In the genomic region with DNA sequence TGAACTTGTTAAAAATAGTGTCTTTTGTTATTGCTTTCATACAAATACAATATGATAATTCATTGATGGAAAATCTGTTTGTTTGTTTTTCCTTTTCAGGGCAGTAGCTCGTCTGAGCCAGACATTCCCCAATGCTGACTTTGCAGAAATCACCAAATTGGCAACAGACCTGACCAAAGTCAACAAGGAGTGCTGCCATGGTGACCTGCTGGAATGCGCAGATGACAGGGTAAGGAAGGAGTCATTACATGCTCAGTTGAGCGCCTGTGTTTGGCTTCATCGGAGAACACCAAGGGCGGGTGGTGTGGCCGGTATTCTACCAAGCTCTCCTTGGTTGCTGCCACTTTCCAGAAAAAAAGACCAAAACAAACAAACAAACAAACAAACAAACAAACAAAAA, we compare ENCODE assay signal across 13 mouse cellular contexts. TPM values are rescaled to one million over a fixed set of nuclear protein-coding genes. Genes with fewer than 3 reads are reported as not detected.
DNase-seq lines count a peak whose midpoint lies in the region; ATAC-seq and TF ChIP-seq lines count a peak whose summit lies in the region.
"Had no signal": no experiment of that assay in that cellular context is flagged by ENCODE, and none has a peak within 500 bp of the region (broad histone marks: within the 10 kb centered on the region; RNA-seq: fewer than 3 reads in every experiment).

No protein-coding gene starts in this region.

- H3K4me1 ChIP-seq in forebrain, embryonic 10.5 days: peaks cover 17% of the 10 kb centered on the region
- H3K4me1 ChIP-seq in forebrain, embryonic 16.5 days (replicated peaks; ENCODE audit: control insufficient read depth, insufficient read depth, low read length): no peaks in the 10 kb centered on the region
- H3K4me1 ChIP-seq in ES-E14 (ENCODE audit: control insufficient read depth in 2 of 2, insufficient read depth in 2 of 2, low read length in 2 of 2, poor library complexity in 1 of 2): no peaks in the 10 kb centered on the region
- no peaks in the 10 kb centered on the region for H3K4me1 ChIP-seq in embryonic facial prominence, embryonic 14.5 days (ENCODE audit: control insufficient read depth, insufficient read depth, low read length)
- H3K4me1 ChIP-seq in limb, embryonic 10.5 days: 0 out of 2 replicates have a peak, but pooled peaks cover 12% of the 10 kb centered on the region
- no peaks in the 10 kb centered on the region for H3K4me1 ChIP-seq in forebrain, embryonic 15.5 days
- H3K4me1 ChIP-seq: embryonic facial prominence, embryonic 12.5 days had no signal

- H3K9ac ChIP-seq in forebrain, embryonic 16.5 days (replicated peaks; ENCODE audit: low read depth, low read length): no peak overlapping the region
- H3K9ac ChIP-seq in ES-E14 (ENCODE audit: insufficient read depth, low read depth, low read length, poor library complexity, severe bottlenecking): no peak overlapping the region
- H3K9ac ChIP-seq in embryonic facial prominence, embryonic 14.5 days (ENCODE audit: low read depth, low read length): no peak overlapping the region
- H3K9ac ChIP-seq in forebrain, embryonic 15.5 days (replicated peaks): no peak overlapping the region
- H3K9ac ChIP-seq: embryonic facial prominence, embryonic 12.5 days had no signal

- H3K36me3 ChIP-seq in forebrain, embryonic 10.5 days (replicated peaks): no peaks in the 10 kb centered on the region
- H3K36me3 ChIP-seq in forebrain, embryonic 16.5 days (ENCODE audit: control insufficient read depth, insufficient read depth): no peaks in the 10 kb centered on the region
- no peaks in the 10 kb centered on the region for H3K36me3 ChIP-seq in ES-E14 (ENCODE audit: control insufficient read depth, insufficient read depth, low read length, poor library complexity, severe bottlenecking)
- H3K36me3 ChIP-seq in embryonic facial prominence, embryonic 14.5 days (ENCODE audit: control insufficient read depth, insufficient read depth, low read length): no peaks in the 10 kb centered on the region
- no peaks in the 10 kb centered on the region for H3K36me3 ChIP-seq in limb, embryonic 10.5 days
- H3K36me3 ChIP-seq in forebrain, embryonic 15.5 days: no peaks in the 10 kb centered on the region
- H3K36me3 ChIP-seq: embryonic facial prominence, embryonic 12.5 days had no signal

- no peak for ATAC-seq in forebrain, embryonic 16.5 days
- ATAC-seq in embryonic facial prominence, embryonic 14.5 days (ENCODE audit: low read depth): no peak
- ATAC-seq in forebrain, embryonic 15.5 days (replicated peaks): no peak
- ATAC-seq: CD4-positive, CD25-positive, alpha-beta regulatory T cell, adult 4 months had no signal

- intact Hi-C loops in heart, postnatal 36 days (cut with DNase I): no loop called here

- H3K4me3 ChIP-seq in forebrain, embryonic 10.5 days: no peak overlapping the region
- no peak overlapping the region for H3K4me3 ChIP-seq in forebrain, embryonic 16.5 days (replicated peaks; ENCODE audit: low read length)
- H3K4me3 ChIP-seq in ES-E14 (ENCODE audit: insufficient read depth in 1 of 2, low read depth in 1 of 2, low read length in 2 of 2, poor library complexity in 1 of 2, severe bottlenecking in 1 of 2): no peak overlapping the region
- no peak overlapping the region for H3K4me3 ChIP-seq in embryonic facial prominence, embryonic 14.5 days (ENCODE audit: low read depth, low read length)
- no peak overlapping the region for H3K4me3 ChIP-seq in limb, embryonic 10.5 days
- H3K4me3 ChIP-seq in forebrain, embryonic 15.5 days: no peak overlapping the region
- H3K4me3 ChIP-seq: embryonic facial prominence, embryonic 12.5 days; heart, adult 2 months; layer of hippocampus, adult 2 months had no signal

- in situ Hi-C loops in ES-E14 (cut with MboI; ENCODE audit: low sequenced_read_pairs in 2 of 2, unreplicated experiment in 2 of 2): no loop called here

- H3K9me3 ChIP-seq in forebrain, embryonic 10.5 days: no peaks in the 10 kb centered on the region
- H3K9me3 ChIP-seq in forebrain, embryonic 16.5 days (ENCODE audit: control insufficient read depth, low read length): no peaks in the 10 kb centered on the region
- no peaks in the 10 kb centered on the region for H3K9me3 ChIP-seq in ES-E14 (ENCODE audit: control insufficient read depth, insufficient read depth, low read depth, low read length)
- H3K9me3 ChIP-seq in embryonic facial prominence, embryonic 14.5 days (ENCODE audit: control insufficient read depth, low read length): no peaks in the 10 kb centered on the region
- H3K9me3 ChIP-seq in limb, embryonic 10.5 days (replicated peaks): no peaks in the 10 kb centered on the region
- no peaks in the 10 kb centered on the region for H3K9me3 ChIP-seq in forebrain, embryonic 15.5 days
- H3K9me3 ChIP-seq: embryonic facial prominence, embryonic 12.5 days had no signal

- DNase-seq in forebrain, embryonic 10.5 days (ENCODE audit: extremely low spot score, low spot score): peak; percentile 63
- DNase-seq in ES-E14 (ENCODE audit: low read depth, low spot score): no peak
- peak; percentile 24 for DNase-seq in embryonic facial prominence, embryonic 14.5 days (ENCODE audit: low spot score)
- DNase-seq in limb, embryonic 10.5 days (ENCODE audit: low spot score): peak; percentile 54
- no peak for DNase-seq in testis, postnatal 14 days (ENCODE audit: low spot score)
- no peak for DNase-seq in heart, postnatal 36 days
- DNase-seq: heart, adult 2 months had no signal

- WGBS in forebrain, embryonic 10.5 days: 39% methylated on average over 6 of the region's 6 CpGs
- 41% methylated on average over 6 of the region's 6 CpGs for WGBS in forebrain, embryonic 16.5 days
- WGBS in embryonic facial prominence, embryonic 14.5 days: 19% methylated on average over 6 of the region's 6 CpGs
- 60% methylated on average over 6 of the region's 6 CpGs for WGBS in limb, embryonic 10.5 days
- 35% methylated on average over 6 of the region's 6 CpGs for WGBS in forebrain, embryonic 15.5 days

- H3K27ac ChIP-seq in forebrain, embryonic 10.5 days: no peak overlapping the region
- H3K27ac ChIP-seq in forebrain, embryonic 16.5 days (ENCODE audit: low read length): no peak overlapping the region
- no peak overlapping the region for H3K27ac ChIP-seq in ES-E14 (ENCODE audit: insufficient read depth, low read depth, low read length, poor library complexity, severe bottlenecking)
- no peak overlapping the region for H3K27ac ChIP-seq in embryonic facial prominence, embryonic 14.5 days (replicated peaks; ENCODE audit: low read depth, low read length)
- H3K27ac ChIP-seq in limb, embryonic 10.5 days: no peak overlapping the region
- H3K27ac ChIP-seq in forebrain, embryonic 15.5 days (replicated peaks): no peak overlapping the region
- H3K27ac ChIP-seq: embryonic facial prominence, embryonic 12.5 days; heart, adult 2 months; layer of hippocampus, adult 2 months had no signal

- H3K4me2 ChIP-seq in forebrain, embryonic 16.5 days (ENCODE audit: low read length): no peak overlapping the region
- H3K4me2 ChIP-seq in embryonic facial prominence, embryonic 14.5 days (ENCODE audit: low read depth, low read length): no peak overlapping the region
- no peak overlapping the region for H3K4me2 ChIP-seq in forebrain, embryonic 15.5 days (replicated peaks)
- H3K4me2 ChIP-seq: embryonic facial prominence, embryonic 12.5 days had no signal

- no peaks in the 10 kb centered on the region for H3K27me3 ChIP-seq in forebrain, embryonic 10.5 days (ENCODE audit: poor library complexity, severe bottlenecking)
- no peaks in the 10 kb centered on the region for H3K27me3 ChIP-seq in forebrain, embryonic 16.5 days (replicated peaks; ENCODE audit: control insufficient read depth, insufficient read depth, low read length)
- H3K27me3 ChIP-seq in embryonic facial prominence, embryonic 14.5 days (replicated peaks; ENCODE audit: control insufficient read depth, insufficient read depth, low read length): no peaks in the 10 kb centered on the region
- H3K27me3 ChIP-seq in limb, embryonic 10.5 days (ENCODE audit: low read depth, poor library complexity, severe bottlenecking): no peaks in the 10 kb centered on the region; the same call in 1 of the 2 replicates
- no peaks in the 10 kb centered on the region for H3K27me3 ChIP-seq in forebrain, embryonic 15.5 days
- H3K27me3 ChIP-seq: embryonic facial prominence, embryonic 12.5 days had no signal

TF ChIP-seq in ES-E14, 5 proteins besides CTCF, POLR2A, EP300 and RAD21:
- TF ChIP-seq MAFK (IDR thresholded peaks at IDR 0.05; ENCODE audit: insufficient read depth, low read depth, low read length) (peak; percentile 86), HCFC1 (IDR thresholded peaks at IDR 0.05; ENCODE audit: borderline replicate concordance, insufficient read depth, low read length) (no peak)

RNA-seq across cellular contexts. Expression of gene Alb, which starts 6.5 kb away (rescaled TPM):
- polyA plus RNA-seq in forebrain, embryonic 10.5 days (2016; fragmentation: Nextera tagmentation; extraction: Ambion mirVana): not detected in 2 replicates
- polyA plus RNA-seq in forebrain, embryonic 16.5 days (2015; fragmentation: Nextera tagmentation; extraction: Ambion mirVana): 0.49 TPM in 1 of 2 replicates, not detected in the other
- not detected in 2 replicates for total RNA-seq in ES-E14 (2012; rRNA removed)
- polyA plus RNA-seq in embryonic facial prominence, embryonic 14.5 days (2014; fragmentation: Nextera tagmentation; extraction: Ambion mirVana): 1.3 and 1.4 TPM in 2 replicates
- polyA plus RNA-seq in limb, embryonic 10.5 days (2016; fragmentation: Nextera tagmentation; extraction: Ambion mirVana): 0.14 TPM in 1 of 2 replicates, not detected in the other
- total RNA-seq in heart, postnatal 36 days (2021): not detected
- 3.1 TPM in 1 of 2 replicates, not detected in the other for polyA plus RNA-seq in forebrain, embryonic 15.5 days (2015; fragmentation: Nextera tagmentation; extraction: Ambion mirVana)
- total RNA-seq: heart, adult 2 months; layer of hippocampus, adult 2 months had no signal
- polyA plus RNA-seq: CD4-positive, CD25-positive, alpha-beta regulatory T cell, adult 4 months had no signal

RNA-seq across cellular contexts. Expression of gene Afp, which starts 23.3 kb away (rescaled TPM):
- 0.11 TPM in 1 of 2 replicates, not detected in the other for polyA plus RNA-seq in forebrain, embryonic 10.5 days (2016; fragmentation: Nextera tagmentation; extraction: Ambion mirVana)
- polyA plus RNA-seq in forebrain, embryonic 16.5 days (2015; fragmentation: Nextera tagmentation; extraction: Ambion mirVana): 0.26 and 0.52 TPM in 2 replicates
- 0.18 TPM in 1 of 2 replicates, not detected in the other for total RNA-seq in ES-E14 (2012; rRNA removed)
- polyA plus RNA-seq in embryonic facial prominence, embryonic 14.5 days (2014; fragmentation: Nextera tagmentation; extraction: Ambion mirVana): 1.0 and 1.4 TPM in 2 replicates
- polyA plus RNA-seq in limb, embryonic 10.5 days (2016; fragmentation: Nextera tagmentation; extraction: Ambion mirVana): 0.79 and 2.2 TPM in 2 replicates
- total RNA-seq in heart, postnatal 36 days (2021): not detected
- polyA plus RNA-seq in forebrain, embryonic 15.5 days (2015; fragmentation: Nextera tagmentation; extraction: Ambion mirVana): 4.4 TPM in 1 of 2 replicates, not detected in the other
- total RNA-seq: heart, adult 2 months; layer of hippocampus, adult 2 months had no signal
- polyA plus RNA-seq: heart, adult 2 months had no signal

RNA-seq across cellular contexts. Expression of gene Afm, which starts 51.5 kb away (rescaled TPM):
- not detected in 2 replicates for polyA plus RNA-seq in forebrain, embryonic 10.5 days (2016; fragmentation: Nextera tagmentation; extraction: Ambion mirVana)
- polyA plus RNA-seq in forebrain, embryonic 16.5 days (2015; fragmentation: Nextera tagmentation; extraction: Ambion mirVana): not detected in 2 replicates
- total RNA-seq in ES-E14 (2012; rRNA removed): not detected in 2 replicates
- not detected in 2 replicates for polyA plus RNA-seq in embryonic facial prominence, embryonic 14.5 days (2014; fragmentation: Nextera tagmentation; extraction: Ambion mirVana)
- polyA plus RNA-seq in limb, embryonic 10.5 days (2016; fragmentation: Nextera tagmentation; extraction: Ambion mirVana): not detected in 2 replicates
- not detected for total RNA-seq in heart, postnatal 36 days (2021)
- not detected in 2 replicates for polyA plus RNA-seq in forebrain, embryonic 15.5 days (2015; fragmentation: Nextera tagmentation; extraction: Ambion mirVana)
- total RNA-seq: heart, adult 2 months; layer of hippocampus, adult 2 months had no signal
- polyA plus RNA-seq: CD4-positive, CD25-positive, alpha-beta regulatory T cell, adult 4 months; embryonic facial prominence, embryonic 12.5 days; heart, adult 2 months; lung, embryonic 16.5 days had no signal

Comparison
In these comparisons a context has a peak if more than half of its experiments do, and no peak if none do; other contexts are left out.
1. DNase-seq: peak in forebrain, embryonic 10.5 days (single experiment), embryonic facial prominence, embryonic 14.5 days (single experiment) and limb, embryonic 10.5 days (single experiment); none in ES-E14 (single experiment), testis, postnatal 14 days (single experiment) and heart, postnatal 36 days (0 of 2).